In genomic region chr10:76030496-76030895, GRCm38 (mm10) we compare ENCODE assay signal across 17 mouse cellular contexts. TPM values are rescaled to one million over a fixed set of nuclear protein-coding genes. Genes with fewer than 3 reads are reported as not detected.
DNase-seq lines count a peak whose midpoint lies in the region; ATAC-seq and TF ChIP-seq lines count a peak whose summit lies in the region.
"Had no signal": no experiment of that assay in that cellular context is flagged by ENCODE, and none has a peak within 500 bp of the region (broad histone marks: within the 10 kb centered on the region; RNA-seq: fewer than 3 reads in every experiment).

No protein-coding gene starts in this region.

- peaks cover 4% of the 10 kb centered on the region; the same call in 1 of the 2 replicates for H3K4me1 ChIP-seq in intestine, postnatal 0 days (replicated peaks; ENCODE audit: control insufficient read depth, insufficient read depth, low read length)
- H3K4me1 ChIP-seq in intestine, embryonic 15.5 days (replicated peaks), result 0 out of 2 replicates have a peak, but pooled peaks cover 3% of the 10 kb centered on the region
- H3K4me1 ChIP-seq in E14TG2a.4 (replicated peaks; ENCODE audit: low read depth, low read length), result peaks cover 62% of the 10 kb centered on the region
- H3K4me1 ChIP-seq: embryonic facial prominence, embryonic 13.5 days had no signal

- no peak overlapping the region for H3K27ac ChIP-seq in intestine, postnatal 0 days (ENCODE audit: low read depth, low read length)
- no peak overlapping the region for H3K27ac ChIP-seq in intestine, embryonic 15.5 days
- H3K27ac ChIP-seq: embryonic facial prominence, embryonic 13.5 days; hindbrain, embryonic 10.5 days; limb, embryonic 15.5 days; midbrain, embryonic 12.5 days had no signal

- no peaks in the 10 kb centered on the region for H3K27me3 ChIP-seq in intestine, postnatal 0 days (replicated peaks; ENCODE audit: control insufficient read depth, insufficient read depth, low read length)
- H3K27me3 ChIP-seq in intestine, embryonic 15.5 days (replicated peaks), result no peaks in the 10 kb centered on the region
- no peaks in the 10 kb centered on the region for H3K27me3 ChIP-seq in E14TG2a.4 (ENCODE audit: insufficient read depth, low read length)
- H3K27me3 ChIP-seq: embryonic facial prominence, embryonic 13.5 days; limb, embryonic 15.5 days; midbrain, embryonic 12.5 days had no signal

- intact Hi-C loops in heart, postnatal 14 days (cut with DNase I), result loop anchor here (10.0 kb wide), 1 partner anchor 146 kb away; no protein-coding TSS in a partner anchor

- no peak overlapping the region for H3K9ac ChIP-seq in intestine, postnatal 0 days (ENCODE audit: low read depth, low read length)
- no peak overlapping the region for H3K9ac ChIP-seq in intestine, embryonic 15.5 days
- H3K9ac ChIP-seq: embryonic facial prominence, embryonic 13.5 days; limb, embryonic 15.5 days; lung, embryonic 14.5 days; midbrain, embryonic 12.5 days had no signal

- H3K9me3 ChIP-seq in intestine, postnatal 0 days (ENCODE audit: control insufficient read depth), result no peaks in the 10 kb centered on the region
- H3K9me3 ChIP-seq in intestine, embryonic 15.5 days, result no peaks in the 10 kb centered on the region
- peaks cover under 1% of the 10 kb centered on the region; the same call in 1 of the 2 replicates for H3K9me3 ChIP-seq in E14TG2a.4 (ENCODE audit: low read length)
- H3K9me3 ChIP-seq: embryonic facial prominence, embryonic 13.5 days; hindbrain, embryonic 10.5 days; limb, embryonic 15.5 days; midbrain, embryonic 12.5 days had no signal

- no peaks in the 10 kb centered on the region for H3K36me3 ChIP-seq in intestine, postnatal 0 days (ENCODE audit: control insufficient read depth, insufficient read depth)
- H3K36me3 ChIP-seq in intestine, embryonic 15.5 days, result no peaks in the 10 kb centered on the region
- H3K36me3 ChIP-seq in E14TG2a.4 (ENCODE audit: insufficient read depth, low read length), result peaks cover 12% of the 10 kb centered on the region

- DNase-seq in 3T3-L1 (ENCODE audit: low read depth, low spot score), result peak; percentile 17
- peak; percentile 8 for DNase-seq in c-Kit-positive CD71-negative TER-119-negative erythroid progenitor cells, embryonic 14.5 days (ENCODE audit: low read depth)
- no peak for DNase-seq in layer of hippocampus, postnatal 25 days (ENCODE audit: extremely low spot score in 1 of 2, low spot score in 1 of 2)
- DNase-seq in heart, postnatal 14 days, result no peak
- DNase-seq: adrenal gland, adult 2 months; cerebellum, adult 18-20 months; kidney, adult 9 months; lung, embryonic 14.5 days; right cerebral cortex, postnatal 4 days had no signal

- 72% methylated on average over 5 of the region's 5 CpGs for WGBS in intestine, postnatal 0 days
- WGBS in intestine, embryonic 15.5 days, result 74% methylated on average over 5 of the region's 5 CpGs

- 0 out of 2 replicates have a peak, but pooled peaks have one; percentile 16 for TF ChIP-seq CTCF in intestine, postnatal 0 days (IDR thresholded peaks at IDR 0.05; ENCODE audit: low read depth)
- no peak for TF ChIP-seq CTCF in E14TG2a.4 (conservative IDR thresholded peaks at IDR 0.05; ENCODE audit: low read length)

- H3K4me3 ChIP-seq in intestine, postnatal 0 days (ENCODE audit: low read depth, low read length), result no peak overlapping the region
- H3K4me3 ChIP-seq in intestine, embryonic 15.5 days (replicated peaks), result no peak overlapping the region
- H3K4me3 ChIP-seq in E14TG2a.4 (replicated peaks; ENCODE audit: low read length), result peak overlapping the region; percentile 66
- H3K4me3 ChIP-seq: embryonic facial prominence, embryonic 13.5 days; hindbrain, embryonic 10.5 days; limb, embryonic 15.5 days; midbrain, embryonic 12.5 days had no signal

- no peak for ATAC-seq in intestine, postnatal 0 days
- no peak for ATAC-seq in intestine, embryonic 15.5 days
- ATAC-seq: forebrain, embryonic 16.5 days had no signal

- H3K4me2 ChIP-seq in intestine, postnatal 0 days (replicated peaks; ENCODE audit: low read depth), result no peak overlapping the region
- no peak overlapping the region for H3K4me2 ChIP-seq in intestine, embryonic 15.5 days (replicated peaks)
- H3K4me2 ChIP-seq: embryonic facial prominence, embryonic 13.5 days; limb, embryonic 15.5 days; lung, embryonic 14.5 days; midbrain, embryonic 12.5 days had no signal

RNA-seq across cellular contexts. Expression of gene Zfp280b, which starts 2.0 kb away (rescaled TPM):
- polyA plus RNA-seq in intestine, postnatal 0 days (2015; fragmentation: Nextera tagmentation; extraction: Ambion mirVana), result 7.4 and 8.9 TPM in 2 replicates
- polyA plus RNA-seq in intestine, embryonic 15.5 days (2015; fragmentation: Nextera tagmentation; extraction: Ambion mirVana), result 18.6 and 18.9 TPM in 2 replicates
- total RNA-seq in layer of hippocampus, postnatal 25 days (2021), result 10 to 100 TPM; 15.9 to 17.2 TPM
- total RNA-seq in heart, postnatal 14 days (2021), result 1 to 10 TPM; 8.6 to 9.5 TPM

Comparison
In these comparisons a context has a peak if more than half of its experiments do, and no peak if none do; other contexts are left out.
1. DNase-seq: peak in 3T3-L1 (single experiment) and c-Kit-positive CD71-negative TER-119-negative erythroid progenitor cells, embryonic 14.5 days (single experiment); none in layer of hippocampus, postnatal 25 days (0 of 2) and heart, postnatal 14 days (0 of 2).